Mouse (Mus musculus): ENCODE measurements around the gene Bend5.

Gene Bend5

DNA sequence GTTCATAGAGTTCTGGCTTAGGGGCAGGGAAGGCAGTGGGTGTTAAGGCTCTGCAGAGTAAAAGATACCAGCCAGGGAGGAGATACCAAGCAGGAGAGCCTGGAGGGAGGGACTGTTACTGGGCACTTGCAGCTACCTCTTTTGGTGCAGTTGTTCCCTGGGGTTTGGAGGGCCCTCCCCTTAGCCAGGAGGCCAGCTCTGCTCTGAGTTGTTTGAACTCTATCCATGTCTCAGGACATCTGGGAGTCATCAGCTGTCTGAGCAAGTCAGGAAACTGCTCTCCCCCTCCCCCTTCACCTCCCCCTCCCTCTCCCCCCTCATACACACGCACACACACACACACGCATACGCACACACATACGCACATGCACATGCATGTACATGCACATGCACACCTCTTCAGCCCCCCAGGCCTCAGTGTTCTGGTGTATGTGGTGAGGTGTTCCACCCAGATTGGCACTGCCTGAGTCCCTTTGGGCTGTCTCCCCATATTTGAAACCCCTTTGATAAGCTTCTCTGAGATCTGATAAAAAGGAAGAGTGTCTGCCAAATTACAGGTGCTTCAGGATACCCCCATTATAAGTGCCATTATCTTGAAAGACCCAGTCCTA lies 72.5 kb downstream of the Bend5 start:
- no peak for DNase-seq

DNA sequence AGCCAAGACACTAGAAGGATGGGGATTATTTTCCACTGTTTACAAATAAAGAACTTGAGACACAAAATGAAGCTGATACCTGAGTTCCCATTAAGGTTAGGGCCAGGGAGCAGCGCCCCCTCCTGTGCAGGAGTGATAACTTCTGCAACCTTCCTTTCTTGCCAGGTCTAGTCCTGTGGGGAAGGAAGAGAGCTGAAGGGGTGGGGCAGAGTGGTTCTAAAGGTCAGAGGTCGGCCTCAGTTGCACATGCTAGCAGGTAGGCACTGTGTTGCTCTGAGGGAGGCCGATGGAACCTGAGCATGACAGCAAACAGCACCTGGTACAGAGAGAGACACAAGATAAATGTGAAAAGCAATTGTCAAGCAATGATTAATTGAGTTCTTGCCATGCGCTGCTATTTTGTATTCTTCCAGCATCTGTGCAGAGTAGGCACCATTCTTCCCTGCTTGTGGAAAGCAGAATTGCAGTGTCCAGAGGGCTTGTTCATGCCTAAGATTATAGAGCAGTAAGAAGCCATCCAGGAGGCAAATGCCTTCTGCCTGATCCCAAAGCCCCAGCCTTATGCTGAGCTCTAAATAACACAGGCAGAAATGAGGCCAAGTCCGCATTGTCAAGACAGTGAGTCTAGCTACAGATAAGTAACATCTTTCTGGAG lies 79.1 kb downstream of the Bend5 start:
- no peak for DNase-seq

DNA sequence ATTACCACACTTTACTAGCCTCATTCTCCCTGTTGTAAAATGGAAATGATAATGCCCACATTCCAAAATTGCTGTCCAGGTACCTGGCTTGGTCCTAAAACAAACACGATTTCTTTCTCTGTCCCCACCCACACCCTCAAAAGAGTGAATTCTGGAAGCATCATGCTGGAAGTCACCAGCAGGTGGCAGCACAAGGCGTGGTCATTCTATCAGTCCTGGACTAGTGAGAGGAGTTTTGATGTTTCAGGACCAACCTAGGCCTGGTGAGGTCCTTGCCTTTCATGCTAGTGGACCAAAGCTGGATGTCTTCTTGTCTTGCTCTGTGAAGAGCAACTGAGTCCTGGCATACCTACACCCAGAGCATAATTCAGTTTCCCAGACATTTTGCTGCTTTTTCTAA lies 81.1 kb downstream of the Bend5 start:
- peak; percentile 26 to 42 for DNase-seq

DNA sequence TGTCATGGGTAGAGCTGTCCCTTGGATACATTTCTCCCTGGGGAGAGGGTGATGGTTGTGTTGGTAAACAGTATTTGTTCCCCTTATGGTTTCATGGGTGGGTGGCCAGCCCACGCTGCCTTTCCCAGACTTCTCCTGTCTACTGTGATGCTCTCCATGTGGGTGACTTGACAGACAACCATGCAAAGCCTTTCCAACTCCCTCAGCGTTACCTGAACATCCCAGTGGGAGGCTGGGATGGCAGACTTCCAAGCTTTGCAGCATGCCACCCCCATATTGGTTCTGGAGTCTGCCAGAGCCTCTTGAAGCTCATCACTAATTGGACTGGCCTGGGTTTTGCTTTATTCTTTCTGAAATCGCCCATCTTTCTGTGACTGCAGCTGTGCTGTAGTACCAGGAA lies 83.9 kb downstream of the Bend5 start:
- no peak for DNase-seq

DNA sequence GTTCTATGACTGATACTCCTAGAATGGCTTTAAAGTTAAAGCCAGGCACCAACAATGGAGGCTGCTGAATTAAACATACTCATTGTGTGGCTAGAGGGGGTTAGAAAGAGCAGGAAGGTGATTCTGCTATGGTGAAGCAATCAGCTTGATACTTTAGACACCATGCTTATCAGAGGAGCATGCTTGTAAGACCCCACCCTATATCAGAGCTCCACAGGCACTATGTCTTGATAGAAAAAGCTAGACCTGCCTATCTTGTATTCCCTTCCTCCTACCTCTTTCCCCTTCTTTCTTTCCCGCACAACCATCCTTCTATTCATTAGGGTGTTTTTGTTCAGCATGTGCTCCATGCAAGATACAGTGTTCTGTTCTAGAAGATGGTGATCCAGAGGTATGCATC lies 86.6 kb downstream of the Bend5 start:
- DNase-seq = no peak

DNA sequence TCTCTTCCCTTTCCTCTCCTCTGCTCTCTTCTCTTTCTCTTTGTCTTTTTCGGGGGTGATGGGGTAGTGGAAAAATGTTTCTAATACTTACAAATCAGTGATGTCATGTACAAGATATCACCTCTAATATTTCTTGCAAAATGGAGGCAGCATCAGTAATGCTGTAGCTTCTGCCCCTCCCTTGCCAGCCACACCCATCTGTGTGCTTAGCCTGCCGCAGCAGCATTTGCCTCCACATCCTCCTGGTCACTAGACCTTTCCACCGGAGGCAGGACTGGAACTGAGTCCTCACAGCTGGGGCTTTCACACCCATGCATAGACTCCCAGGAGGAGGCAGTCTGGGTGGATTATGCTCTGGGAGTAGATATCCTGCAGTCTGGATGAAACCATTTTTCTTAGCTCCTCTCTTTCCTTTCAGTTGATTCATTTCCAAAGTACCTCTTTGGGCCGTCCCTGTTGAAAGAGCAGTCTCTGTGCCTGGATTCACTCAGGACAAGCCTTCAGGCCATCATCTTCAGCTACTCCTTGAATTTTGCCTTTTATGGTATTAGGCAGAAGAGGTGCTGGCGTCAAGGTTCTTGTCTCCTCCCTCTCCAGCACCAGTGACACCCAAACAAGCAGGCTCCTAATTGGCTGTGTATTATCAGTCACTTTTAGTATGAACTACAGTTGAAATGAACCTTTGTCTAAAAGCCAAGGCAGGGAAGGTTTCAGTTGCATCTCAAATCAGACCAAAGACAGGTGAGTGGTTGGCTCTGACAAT lies 88.3 kb downstream of the Bend5 start:
- DNase-seq = no peak

DNA sequence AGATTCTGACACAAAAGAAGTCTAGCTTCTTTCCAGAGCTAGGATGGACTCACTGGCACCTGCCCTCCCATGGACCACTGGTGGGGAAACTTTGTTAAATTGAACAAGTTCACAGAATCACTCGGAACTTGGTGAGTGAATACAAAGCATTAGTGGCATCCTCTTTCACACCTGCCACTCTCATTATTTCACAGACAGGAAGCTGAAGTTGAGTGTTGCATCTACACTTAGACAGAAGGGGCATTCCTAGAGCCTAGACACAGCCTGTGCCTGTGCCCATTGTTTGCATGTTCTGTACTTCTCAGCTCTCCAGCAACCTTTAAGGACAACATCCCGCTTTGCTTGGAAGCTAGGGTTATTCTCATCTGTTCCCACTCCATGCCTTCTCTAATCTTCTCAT lies 90.1 kb downstream of the Bend5 start:
- no peak for DNase-seq

Measured in cerebellum, adult 18-20 months (tissue).